Mouse (Mus musculus): ENCODE data around the gene Arl3. TPM values are rescaled to one million over a fixed set of nuclear protein-coding genes. Genes with fewer than 3 reads are reported as not detected.

Arl3 gene
- polyA plus RNA-seq, 1 experiment from 2014 or later: 101 TPM

DNA sequence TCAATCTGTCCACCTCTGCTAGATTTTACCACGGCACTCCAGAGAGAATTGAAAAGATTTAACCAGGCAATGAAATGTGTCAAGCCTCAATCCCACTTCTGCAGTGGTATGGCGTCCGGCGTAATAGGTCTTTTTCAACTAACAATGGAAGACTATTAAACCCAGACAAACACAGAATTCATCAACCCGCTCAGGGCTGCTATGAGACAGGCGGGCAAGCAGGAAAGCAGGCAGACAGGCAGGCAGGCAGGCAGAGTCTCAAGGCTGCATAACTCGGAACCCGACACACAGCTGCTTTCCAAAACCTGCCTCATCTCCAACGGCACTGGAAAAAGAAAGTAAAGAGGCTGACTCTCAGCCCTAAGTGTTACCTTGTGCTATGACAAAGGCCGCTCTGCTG is 24.9 kb downstream of the Arl3 start:
- Histone ChIP-seq H3K4me2 (ENCODE audit: low read depth, low read length) (no peak overlapping the region), H3K27ac (ENCODE audit: low read length) (no peak overlapping the region), H3K4me3 (ENCODE audit: low read length) (no peak overlapping the region), H3K36me3 (ENCODE audit: control insufficient read depth, insufficient read depth) (peaks cover 11% of the 10 kb centered on the region), H3K9ac (ENCODE audit: low read length) (no peak overlapping the region), H3K9me3 (replicated peaks; ENCODE audit: control insufficient read depth, low read length) (no peaks in the 10 kb centered on the region), H3K27me3 (ENCODE audit: control insufficient read depth, insufficient read depth, low read length) (no peaks in the 10 kb centered on the region), H3K4me1 (ENCODE audit: control insufficient read depth, insufficient read depth, low read length) (no peaks in the 10 kb centered on the region)
- WGBS: 84% methylated on average over 10 of the region's 10 CpGs
- no peak for ATAC-seq (replicated peaks; ENCODE audit: extremely low read depth, insufficient read depth, low FRiP score)

DNA sequence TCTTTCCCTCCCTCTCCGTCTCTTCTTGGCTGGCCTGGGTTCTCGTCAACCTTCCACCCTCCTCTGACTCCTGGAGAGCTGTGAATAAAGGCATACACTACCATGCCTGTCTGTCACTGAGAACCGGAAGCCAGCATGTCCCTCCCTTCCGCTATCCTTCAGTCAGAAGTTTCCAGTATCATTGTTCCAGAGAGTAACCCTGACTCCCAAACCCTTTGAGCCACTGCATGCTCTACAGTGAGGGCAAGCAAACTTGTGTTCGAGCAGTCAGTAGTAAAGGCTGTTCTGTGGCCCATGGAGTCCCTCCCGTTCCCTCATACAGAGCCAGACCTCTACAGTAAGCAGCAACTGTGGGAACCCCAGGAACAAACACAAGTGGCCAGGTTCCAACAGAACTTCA is 25.4 kb downstream of the Arl3 start:
- Histone ChIP-seq H3K4me1 (ENCODE audit: control insufficient read depth, insufficient read depth, low read length) (no peaks in the 10 kb centered on the region), H3K9me3 (replicated peaks; ENCODE audit: control insufficient read depth, low read length) (no peaks in the 10 kb centered on the region), H3K36me3 (ENCODE audit: control insufficient read depth, insufficient read depth) (peaks cover 13% of the 10 kb centered on the region), H3K27me3 (ENCODE audit: control insufficient read depth, insufficient read depth, low read length) (no peaks in the 10 kb centered on the region), H3K9ac (ENCODE audit: low read length) (no peak overlapping the region), H3K27ac (ENCODE audit: low read length) (peak overlapping the region; percentile 28; the same call in 1 of the 2 replicates), H3K4me2 (ENCODE audit: low read depth, low read length) (no peak overlapping the region), H3K4me3 (ENCODE audit: low read length) (no peak overlapping the region)
- 0 out of 2 replicates have a peak, but pooled peaks have one; percentile 37 for ATAC-seq (replicated peaks; ENCODE audit: extremely low read depth, insufficient read depth, low FRiP score)
- WGBS: 63% methylated on average over 6 of the region's 6 CpGs

DNA sequence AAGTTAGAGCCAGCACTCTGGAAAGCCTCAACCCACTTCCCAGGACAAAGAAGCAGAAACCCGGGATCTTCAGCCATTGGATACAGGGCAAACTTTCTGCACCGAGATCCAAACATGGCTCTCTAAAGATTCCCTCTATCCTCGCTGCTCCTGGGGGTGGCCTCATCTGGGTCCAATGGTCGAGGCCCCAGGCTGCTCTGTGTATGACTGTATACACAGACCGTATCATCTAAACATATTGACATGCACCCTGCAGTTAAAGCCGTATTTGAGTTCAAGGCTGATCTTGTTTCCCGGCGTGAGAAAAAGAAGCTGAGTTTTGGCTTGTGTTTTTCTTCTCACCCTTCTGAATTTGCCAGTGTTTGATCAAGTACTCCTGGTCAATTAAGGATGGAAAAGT is 30.2 kb downstream of the Arl3 start:
- Histone ChIP-seq H3K9me3 (replicated peaks; ENCODE audit: control insufficient read depth, low read length) (0 out of 2 replicates have a peak, but pooled peaks cover 4% of the 10 kb centered on the region), H3K4me2 (ENCODE audit: low read depth, low read length) (no peak overlapping the region), H3K4me3 (ENCODE audit: low read length) (no peak overlapping the region), H3K27me3 (ENCODE audit: control insufficient read depth, insufficient read depth, low read length) (no peaks in the 10 kb centered on the region), H3K9ac (ENCODE audit: low read length) (no peak overlapping the region), H3K36me3 (ENCODE audit: control insufficient read depth, insufficient read depth) (peaks cover 18% of the 10 kb centered on the region), H3K4me1 (ENCODE audit: control insufficient read depth, insufficient read depth, low read length) (no peaks in the 10 kb centered on the region), H3K27ac (ENCODE audit: low read length) (no peak overlapping the region)
- no peak for ATAC-seq (replicated peaks; ENCODE audit: extremely low read depth, insufficient read depth, low FRiP score)
- 85% methylated on average over 8 of the region's 8 CpGs for WGBS

DNA sequence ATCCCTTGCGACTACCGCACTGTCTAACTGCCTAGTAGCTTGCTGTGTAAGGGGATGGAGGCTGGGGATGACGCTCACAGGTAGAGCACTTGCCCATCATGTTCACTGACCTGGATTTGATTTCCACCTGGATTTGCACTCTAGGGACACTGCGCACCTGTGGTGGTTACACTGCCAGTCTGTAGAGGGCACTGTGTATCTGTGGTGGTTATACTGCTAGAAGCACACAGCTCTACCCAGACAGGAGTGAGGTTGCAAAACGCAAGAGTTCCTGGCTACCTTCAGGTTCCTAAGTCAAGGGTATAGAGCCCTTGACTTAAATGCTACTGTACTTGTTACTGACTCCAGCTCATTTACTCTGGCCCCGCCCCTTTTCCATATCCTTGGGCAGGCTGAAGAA is 34.8 kb downstream of the Arl3 start:
- Histone ChIP-seq H3K27me3 (ENCODE audit: control insufficient read depth, insufficient read depth, low read length) (no peaks in the 10 kb centered on the region), H3K36me3 (ENCODE audit: control insufficient read depth, insufficient read depth) (peaks cover 14% of the 10 kb centered on the region), H3K27ac (ENCODE audit: low read length) (no peak overlapping the region), H3K9me3 (replicated peaks; ENCODE audit: control insufficient read depth, low read length) (0 out of 2 replicates have a peak, but pooled peaks cover 4% of the 10 kb centered on the region), H3K4me1 (ENCODE audit: control insufficient read depth, insufficient read depth, low read length) (peaks cover under 1% of the 10 kb centered on the region), H3K9ac (ENCODE audit: low read length) (no peak overlapping the region), H3K4me2 (ENCODE audit: low read depth, low read length) (no peak overlapping the region), H3K4me3 (ENCODE audit: low read length) (no peak overlapping the region)
- no peak for ATAC-seq (replicated peaks; ENCODE audit: extremely low read depth, insufficient read depth, low FRiP score)
- WGBS: 89% methylated on average over 6 of the region's 6 CpGs

DNA sequence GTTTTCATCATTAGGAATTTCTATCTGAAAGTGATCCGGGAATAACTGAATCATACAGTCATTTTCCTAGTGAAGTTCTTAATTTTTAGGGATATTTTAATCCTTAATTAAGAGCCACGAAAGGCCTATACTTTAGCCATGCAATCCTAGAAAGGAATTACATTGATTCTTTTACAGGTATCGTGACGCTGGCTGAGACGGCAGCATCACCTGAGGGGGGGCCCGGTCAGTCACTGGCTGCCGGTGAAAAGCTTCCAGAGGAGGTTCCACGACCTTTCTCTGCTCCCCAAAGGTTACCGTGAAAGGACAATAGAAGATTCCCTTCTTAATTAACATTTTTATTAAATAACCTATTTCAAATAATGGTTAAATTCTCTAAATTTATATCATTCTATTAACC is 35.6 kb downstream of the Arl3 start:
- Histone ChIP-seq H3K36me3 (ENCODE audit: control insufficient read depth, insufficient read depth) (peaks cover 10% of the 10 kb centered on the region), H3K9me3 (replicated peaks; ENCODE audit: control insufficient read depth, low read length) (0 out of 2 replicates have a peak, but pooled peaks cover 4% of the 10 kb centered on the region), H3K4me1 (ENCODE audit: control insufficient read depth, insufficient read depth, low read length) (peaks cover 9% of the 10 kb centered on the region), H3K27ac (ENCODE audit: low read length) (no peak overlapping the region), H3K4me3 (ENCODE audit: low read length) (no peak overlapping the region), H3K4me2 (ENCODE audit: low read depth, low read length) (no peak overlapping the region), H3K27me3 (ENCODE audit: control insufficient read depth, insufficient read depth, low read length) (no peaks in the 10 kb centered on the region), H3K9ac (ENCODE audit: low read length) (no peak overlapping the region)
- 93% methylated on average over 9 of the region's 9 CpGs for WGBS
- ATAC-seq (replicated peaks; ENCODE audit: extremely low read depth, insufficient read depth, low FRiP score): no peak

DNA sequence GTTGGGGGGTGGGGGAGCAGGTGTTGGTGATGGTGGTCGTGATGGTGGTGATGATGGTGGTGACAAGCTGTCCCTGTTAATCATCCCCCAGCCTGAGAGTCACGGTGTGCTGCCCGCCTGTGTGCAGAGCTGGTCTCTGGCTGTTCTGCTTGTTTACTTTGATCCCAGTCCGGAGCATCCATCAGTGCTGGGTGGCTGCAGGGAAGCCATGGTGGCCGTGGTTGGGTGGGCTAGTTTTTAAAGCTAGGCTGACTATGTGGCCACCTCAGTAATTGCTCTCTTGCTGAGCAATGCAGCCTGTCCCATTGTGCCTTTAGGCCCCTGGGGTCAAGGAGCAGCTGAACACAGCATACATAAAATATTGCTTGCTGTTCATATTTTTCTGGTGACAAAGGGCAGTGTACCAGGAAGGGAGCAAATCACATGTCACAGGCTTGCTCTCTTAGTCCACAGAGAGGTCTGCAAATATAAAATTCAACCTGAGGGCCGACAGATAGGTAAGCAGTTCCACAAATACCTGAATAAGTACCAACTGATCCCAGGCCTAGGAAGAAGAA is 38.4 kb downstream of the Arl3 start:
- Histone ChIP-seq H3K36me3 (ENCODE audit: control insufficient read depth, insufficient read depth) (no peaks in the 10 kb centered on the region), H3K4me1 (ENCODE audit: control insufficient read depth, insufficient read depth, low read length) (peaks cover 36% of the 10 kb centered on the region), H3K4me3 (ENCODE audit: low read length) (no peak overlapping the region), H3K9ac (ENCODE audit: low read length) (no peak overlapping the region), H3K27ac (ENCODE audit: low read length) (no peak overlapping the region), H3K4me2 (ENCODE audit: low read depth, low read length) (no peak overlapping the region), H3K27me3 (ENCODE audit: control insufficient read depth, insufficient read depth, low read length) (no peaks in the 10 kb centered on the region), H3K9me3 (replicated peaks; ENCODE audit: control insufficient read depth, low read length) (no peaks in the 10 kb centered on the region)
- 53% methylated on average over 6 of the region's 6 CpGs for WGBS
- no peak for ATAC-seq (replicated peaks; ENCODE audit: extremely low read depth, insufficient read depth, low FRiP score)

DNA sequence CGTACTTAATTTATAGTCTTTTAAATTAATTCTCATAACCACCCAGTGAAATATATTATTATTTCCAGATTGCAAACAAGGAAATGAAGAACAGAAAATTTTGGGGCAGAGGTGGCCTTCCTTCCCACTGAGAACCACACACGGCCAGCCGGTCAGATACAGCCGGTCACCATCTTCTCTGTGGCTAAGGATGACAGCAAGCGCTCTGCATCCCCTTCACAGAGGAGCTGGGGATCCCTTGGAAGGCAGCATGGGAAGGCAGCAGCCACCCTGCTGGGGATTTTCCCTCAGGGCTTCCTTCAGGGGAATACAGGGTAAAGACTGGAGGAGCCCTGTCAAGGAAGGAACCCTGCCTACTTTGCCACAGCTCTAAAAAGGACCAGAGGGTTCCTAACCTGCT is 39.5 kb downstream of the Arl3 start:
- no peaks in the 10 kb centered on the region for H3K27me3 ChIP-seq (ENCODE audit: control insufficient read depth, insufficient read depth, low read length)
- no peaks in the 10 kb centered on the region for H3K9me3 ChIP-seq (replicated peaks; ENCODE audit: control insufficient read depth, low read length)
- WGBS: 88% methylated on average over 5 of the region's 5 CpGs
- peak overlapping the region; percentile 98 for H3K27ac ChIP-seq (ENCODE audit: low read length)
- no peak overlapping the region for H3K4me3 ChIP-seq (ENCODE audit: low read length)
- H3K9ac ChIP-seq (ENCODE audit: low read length): no peak overlapping the region
- no peak overlapping the region for H3K4me2 ChIP-seq (ENCODE audit: low read depth, low read length)
- ATAC-seq (replicated peaks; ENCODE audit: extremely low read depth, insufficient read depth, low FRiP score): no peak
- H3K4me1 ChIP-seq (ENCODE audit: control insufficient read depth, insufficient read depth, low read length): peaks cover 47% of the 10 kb centered on the region
- no peaks in the 10 kb centered on the region for H3K36me3 ChIP-seq (ENCODE audit: control insufficient read depth, insufficient read depth)

DNA sequence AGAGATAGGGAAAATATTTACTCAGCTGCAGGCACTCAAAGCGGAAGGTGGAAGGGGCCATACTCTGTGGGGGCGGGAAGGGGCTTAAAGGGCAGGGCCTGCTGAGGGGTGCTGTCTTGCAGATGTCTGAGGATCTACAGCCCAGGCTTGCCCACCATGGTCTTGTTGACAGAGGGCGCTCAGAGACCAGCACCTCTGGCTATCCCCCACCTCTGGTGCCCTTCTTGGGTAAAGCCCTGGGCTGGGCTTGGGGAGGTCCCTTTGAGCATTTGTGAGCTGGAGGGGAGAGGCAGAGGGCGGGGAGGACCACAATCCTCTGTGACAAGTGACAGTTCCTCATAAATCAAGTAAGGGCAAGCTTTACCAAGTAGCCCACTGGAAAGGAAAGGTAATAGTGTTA is 39.9 kb downstream of the Arl3 start:
- H3K4me3 ChIP-seq (ENCODE audit: low read length): no peak overlapping the region
- H3K27me3 ChIP-seq (ENCODE audit: control insufficient read depth, insufficient read depth, low read length): no peaks in the 10 kb centered on the region
- no peaks in the 10 kb centered on the region for H3K9me3 ChIP-seq (replicated peaks; ENCODE audit: control insufficient read depth, low read length)
- 46% methylated on average over 4 of the region's 4 CpGs for WGBS
- ATAC-seq (replicated peaks; ENCODE audit: extremely low read depth, insufficient read depth, low FRiP score): no peak
- H3K27ac ChIP-seq (ENCODE audit: low read length): peak overlapping the region; percentile 98
- H3K9ac ChIP-seq (ENCODE audit: low read length): peak overlapping the region; percentile 51
- peaks cover 51% of the 10 kb centered on the region for H3K4me1 ChIP-seq (ENCODE audit: control insufficient read depth, insufficient read depth, low read length)
- H3K4me2 ChIP-seq (ENCODE audit: low read depth, low read length): no peak overlapping the region
- no peaks in the 10 kb centered on the region for H3K36me3 ChIP-seq (ENCODE audit: control insufficient read depth, insufficient read depth)

DNA sequence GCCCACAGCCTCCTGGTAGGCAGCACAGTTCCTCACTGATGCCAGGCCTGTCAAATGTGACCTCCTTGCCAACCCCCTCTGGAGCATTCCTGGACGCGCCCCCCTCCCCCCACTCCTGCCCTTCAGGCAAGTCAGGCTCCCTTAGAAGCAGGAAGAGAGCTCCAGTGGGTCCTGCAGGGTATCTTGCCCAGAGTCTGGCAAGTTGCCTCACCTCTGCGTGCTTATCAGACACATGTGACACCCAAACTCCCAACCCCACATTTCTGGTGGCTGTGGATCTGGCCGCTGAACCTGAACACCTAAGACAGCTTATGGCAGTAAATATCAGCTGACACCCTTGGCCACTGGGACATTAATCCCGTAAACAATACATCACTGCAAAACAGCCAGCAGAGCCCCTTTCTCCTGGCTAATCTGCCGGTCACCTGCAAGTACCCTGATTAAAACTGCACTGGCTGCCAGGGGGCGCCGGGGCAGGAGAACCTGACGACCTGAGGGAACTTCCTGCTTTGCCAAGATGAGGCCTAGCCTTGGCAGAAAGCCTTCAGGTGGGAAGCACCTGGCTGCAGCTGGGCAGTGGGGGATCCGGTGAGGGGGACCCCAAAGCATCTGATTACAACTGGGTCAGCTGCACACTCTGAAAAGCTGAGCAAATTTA is 40.8 kb downstream of the Arl3 start:
- Histone ChIP-seq H3K4me1 (ENCODE audit: control insufficient read depth, insufficient read depth, low read length) (peaks cover 59% of the 10 kb centered on the region), H3K36me3 (ENCODE audit: control insufficient read depth, insufficient read depth) (no peaks in the 10 kb centered on the region), H3K4me3 (ENCODE audit: low read length) (no peak overlapping the region), H3K27me3 (ENCODE audit: control insufficient read depth, insufficient read depth, low read length) (no peaks in the 10 kb centered on the region), H3K27ac (ENCODE audit: low read length) (peak overlapping the region; percentile 98), H3K9ac (ENCODE audit: low read length) (peak overlapping the region; percentile 42), H3K9me3 (replicated peaks; ENCODE audit: control insufficient read depth, low read length) (no peaks in the 10 kb centered on the region), H3K4me2 (ENCODE audit: low read depth, low read length) (peak overlapping the region; percentile 7; the same call in 1 of the 2 replicates)
- 6% methylated on average over 10 of the region's 10 CpGs for WGBS
- peak; percentile 29; the same call in 1 of the 2 replicates for ATAC-seq (replicated peaks; ENCODE audit: extremely low read depth, insufficient read depth, low FRiP score)
